Mouse (Mus musculus) lung, postnatal 4 days (tissue): Measurements from ENCODE around the gene Rpgr.

ENCODE experiments used
- DNase-seq, 2 experiments: peaks; one replicate each; pipeline ENCODE4 v3.0.0; 2021

Rpgr gene

GRCm38 (mm10) chrX:10070689-10071088 lies 146.0 kb downstream of the Rpgr start:
- DNase-seq = peak in 1 of 2 experiments; percentile 5

GRCm38 (mm10) chrX:10069405-10069804 lies 147.3 kb downstream of the Rpgr start:
- DNase-seq = no peak

- no peak for DNase-seq
Observed at GRCm38 (mm10) chrX:10063781-10064180, 152.9 kb downstream of the Rpgr start.

- DNase-seq = no peak
Observed at GRCm38 (mm10) chrX:10063361-10063760, 153.4 kb downstream of the Rpgr start.

GRCm38 (mm10) chrX:10062201-10062600 lies 154.5 kb downstream of the Rpgr start:
- DNase-seq = no peak

- DNase-seq = no peak
Observed at GRCm38 (mm10) chrX:10034666-10035065, 182.1 kb downstream of the Rpgr start.
